Mouse (Mus musculus): Measurements from ENCODE around the gene Fam78a. TPM values are rescaled to one million over a fixed set of nuclear protein-coding genes. Genes with fewer than 3 reads are reported as not detected.

Gene Fam78a
- total RNA-seq, 2 experiments from 2014 or later, result 9.5 to 20.5 TPM

- DNase-seq, result no peak
Measured at GRCm38 (mm10) chr2:32079191-32079725, 5.4 kb downstream of the Fam78a start.

GRCm38 (mm10) chr2:32078522-32078921 lies 6.1 kb downstream of the Fam78a start:
- intact Hi-C loops (cut with DNase I; ENCODE audit: low total_unique reads), result no loop called here
- DNase-seq, result peak; percentile 61

More at GRCm38 (mm10) chr2:32079191-32079725, 5.4 kb downstream of the Fam78a start:
- intact Hi-C loops (cut with DNase I; ENCODE audit: low total_unique reads), result no loop called here

GRCm38 (mm10) chr2:32077744-32078143 lies 6.9 kb downstream of the Fam78a start:
- DNase-seq, result no peak
- intact Hi-C loops (cut with DNase I; ENCODE audit: low total_unique reads), result no loop called here

- intact Hi-C loops (cut with DNase I; ENCODE audit: low total_unique reads), result no loop called here
- DNase-seq, result no peak
Measured at GRCm38 (mm10) chr2:32075368-32075767, 9.3 kb downstream of the Fam78a start.

- intact Hi-C loops (cut with DNase I; ENCODE audit: low total_unique reads), result no loop called here
- peak; percentile 62 for DNase-seq
Measured at GRCm38 (mm10) chr2:32074404-32074803, 10.3 kb downstream of the Fam78a start.

- no peak for DNase-seq
- intact Hi-C loops (cut with DNase I; ENCODE audit: low total_unique reads), result no loop called here
Measured at GRCm38 (mm10) chr2:32070747-32071146, 13.9 kb downstream of the Fam78a start.

GRCm38 (mm10) chr2:32068811-32069607 lies 15.6 kb downstream of the Fam78a start:
- DNase-seq, result no peak

GRCm38 (mm10) chr2:32066005-32066404 lies 18.7 kb downstream of the Fam78a start:
- intact Hi-C loops (cut with DNase I; ENCODE audit: low total_unique reads), result no loop called here
- no peak for DNase-seq

More at GRCm38 (mm10) chr2:32068811-32069607, 15.6 kb downstream of the Fam78a start:
- intact Hi-C loops (cut with DNase I; ENCODE audit: low total_unique reads), result no loop called here

- no peak for DNase-seq
- intact Hi-C loops (cut with DNase I; ENCODE audit: low total_unique reads), result no loop called here
Measured at GRCm38 (mm10) chr2:32065371-32065791, 19.3 kb downstream of the Fam78a start.

GRCm38 (mm10) chr2:32064913-32065312 lies 19.7 kb downstream of the Fam78a start:
- DNase-seq, result peak; percentile 75
- intact Hi-C loops (cut with DNase I; ENCODE audit: low total_unique reads), result no loop called here

- DNase-seq, result no peak
- intact Hi-C loops (cut with DNase I; ENCODE audit: low total_unique reads), result no loop called here
Measured at GRCm38 (mm10) chr2:32063451-32064151, 21.1 kb downstream of the Fam78a start.

- intact Hi-C loops (cut with DNase I; ENCODE audit: low total_unique reads), result no loop called here
- no peak for DNase-seq
Measured at GRCm38 (mm10) chr2:32062626-32063410, 21.8 kb downstream of the Fam78a start.

GRCm38 (mm10) chr2:32061722-32062505 lies 22.7 kb downstream of the Fam78a start:
- intact Hi-C loops (cut with DNase I; ENCODE audit: low total_unique reads), result no loop called here
- no peak for DNase-seq

- no peak for DNase-seq
- intact Hi-C loops (cut with DNase I; ENCODE audit: low total_unique reads), result no loop called here
Measured at GRCm38 (mm10) chr2:32061189-32061588, 23.5 kb downstream of the Fam78a start.

- DNase-seq, result no peak
- intact Hi-C loops (cut with DNase I; ENCODE audit: low total_unique reads), result no loop called here
Measured at GRCm38 (mm10) chr2:32060228-32060805, 24.3 kb downstream of the Fam78a start.

GRCm38 (mm10) chr2:32059613-32060012 lies 25.0 kb downstream of the Fam78a start:
- DNase-seq, result no peak
- intact Hi-C loops (cut with DNase I; ENCODE audit: low total_unique reads), result no loop called here

GRCm38 (mm10) chr2:32058716-32059115 lies 25.9 kb downstream of the Fam78a start:
- DNase-seq, result no peak
- intact Hi-C loops (cut with DNase I; ENCODE audit: low total_unique reads), result no loop called here

- no peak for DNase-seq
Measured at GRCm38 (mm10) chr2:32058241-32058640, 26.4 kb downstream of the Fam78a start.

GRCm38 (mm10) chr2:32057794-32058193 lies 26.9 kb downstream of the Fam78a start:
- intact Hi-C loops (cut with DNase I; ENCODE audit: low total_unique reads), result no loop called here
- no peak for DNase-seq

More at GRCm38 (mm10) chr2:32058241-32058640, 26.4 kb downstream of the Fam78a start:
- intact Hi-C loops (cut with DNase I; ENCODE audit: low total_unique reads), result no loop called here

Data from gastrocnemius, postnatal 14 days (tissue).